Mouse (Mus musculus) heart, postnatal 0 days (tissue): ENCODE measurements around the gene Csnk2b. TPM values are rescaled to one million over a fixed set of nuclear protein-coding genes. Genes with fewer than 3 reads are reported as not detected.

Experiments
- ATAC-seq: fragments of 200-750 bp; cut with Nextera tagmentation; 2 replicates; pipeline ENCODE4 v1.8.0; 2017; ENCODE audit warnings: low read depth, moderate number of reproducible peaks, moderate library complexity; ENCODE audit not compliant: insufficient read depth
- DNase-seq: peaks from one replicate; pipeline ENCODE4 v3.0.0-alpha.2; 2016; ENCODE audit warnings: low spot score
- H3K27ac ChIP-seq: fragments of 300-500 bp; sonication (generic); 2 replicates; pipeline ENCODE4 v1.5.1; 2014; ENCODE audit warnings: low read depth, mild to moderate bottlenecking
- H3K27me3 ChIP-seq: fragments of 300-500 bp; sonication (generic); 2 replicates; pipeline ENCODE4 v1.6.1; 2014; ENCODE audit warnings: low read length, mixed read lengths; ENCODE audit not compliant: control insufficient read depth, insufficient read depth
- H3K36me3 ChIP-seq: fragments of 300-500 bp; sonication (generic); replicated peaks from 2 replicates; pipeline ENCODE4 v1.6.1; 2014; ENCODE audit warnings: low read length, mixed read lengths; ENCODE audit not compliant: control insufficient read depth, insufficient read depth
- H3K4me1 ChIP-seq: fragments of 300-500 bp; sonication (generic); 2 replicates; pipeline ENCODE4 v1.6.1; 2014; ENCODE audit warnings: antibody characterized with exemption; ENCODE audit not compliant: control insufficient read depth, insufficient read depth
- H3K4me2 ChIP-seq: fragments of 300-500 bp; sonication (generic); 2 replicates; pipeline ENCODE4 v1.6.1; 2014; ENCODE audit warnings: low read depth, mild to moderate bottlenecking, low read length, moderate library complexity
- H3K4me3 ChIP-seq: fragments of 300-500 bp; sonication (generic); 2 replicates; pipeline ENCODE4 v1.5.1; 2014; ENCODE audit warnings: low read depth, low read length
- H3K9ac ChIP-seq: fragments of 300-500 bp; sonication (generic); replicated peaks from 2 replicates; pipeline ENCODE4 v1.6.1; 2014; ENCODE audit warnings: low read depth, low read length, mixed read lengths
- H3K9me3 ChIP-seq: fragments of 300-500 bp; sonication (generic); replicated peaks from 2 replicates; pipeline ENCODE4 v1.6.1; 2016; ENCODE audit warnings: low read length; ENCODE audit not compliant: control insufficient read depth
- CTCF ChIP-seq: IDR thresholded peaks from 2 replicates; pipeline ENCODE4 v1.5.1; 2016; ENCODE audit warnings: antibody characterized with exemption, control low read depth, low read depth
- EP300 ChIP-seq: IDR thresholded peaks from 2 replicates; pipeline ENCODE4 v1.6.1; 2016; ENCODE audit warnings: antibody characterized with exemption, low read depth
- WGBS: fragments of 180-500 bp; shearing (Covaris S2); extraction: QIAGEN DNeasy Blood & Tissue Kit; methylation state at CpG from one replicate; pipeline ENCODE4 v1.1.7; 2014; 5-methylcytosine and 5-hydroxymethylcytosine counted together
- polyA plus RNA-seq: library from polyadenylated mRNA; unstranded; fragments of >200 nt; fragmentation: Nextera tagmentation; extraction: Ambion mirVana; gene quantifications from 2 replicates; pipeline ENCODE4 v1.2.1, GENCODE M21; 2015
- total RNA-seq: library from RNA; depleted of rRNA; stranded (reverse); fragments of >200 nt; gene quantifications from 2 replicates; pipeline ENCODE4 v1.2.3, GENCODE M21; 2014; ENCODE audit warnings: low replicate concordance

The Csnk2b gene
- total and polyA plus RNA-seq, 2 experiments from 2014 or later: 232 to 244 TPM

DNA sequence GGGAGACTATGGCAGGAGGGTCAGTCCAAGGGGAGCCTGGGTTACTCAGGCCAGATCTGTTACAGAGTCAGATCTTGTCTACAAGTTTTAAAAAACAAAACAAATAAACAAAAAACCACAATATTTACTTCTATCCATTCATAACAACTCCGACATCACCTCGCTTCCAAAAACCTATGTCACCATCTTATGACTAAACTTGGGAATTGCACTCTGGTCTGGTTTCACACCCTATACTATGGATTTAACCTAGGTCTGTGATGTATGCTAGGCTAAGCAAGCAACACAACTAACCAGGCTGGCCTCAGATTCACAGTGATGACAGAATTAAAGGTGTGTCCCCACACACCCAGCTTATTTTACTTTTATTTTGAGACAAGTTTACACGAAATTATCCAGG is 15.3 kb downstream of the Csnk2b start:
- TF ChIP-seq CTCF: peak; percentile 11; the same call in 1 of the 2 replicates
- TF ChIP-seq EP300: no peak
- 58% methylated on average over 3 of the region's 3 CpGs for WGBS
- Histone ChIP-seq H3K36me3 (peaks cover 29% of the 10 kb centered on the region), H3K27me3 (no peaks in the 10 kb centered on the region), H3K4me2 (no peak overlapping the region), H3K4me3 (no peak overlapping the region), H3K9ac (no peak overlapping the region), H3K27ac (no peak overlapping the region), H3K9me3 (no peaks in the 10 kb centered on the region), H3K4me1 (no peaks in the 10 kb centered on the region)
- DNase-seq: no peak
- ATAC-seq: no peak

DNA sequence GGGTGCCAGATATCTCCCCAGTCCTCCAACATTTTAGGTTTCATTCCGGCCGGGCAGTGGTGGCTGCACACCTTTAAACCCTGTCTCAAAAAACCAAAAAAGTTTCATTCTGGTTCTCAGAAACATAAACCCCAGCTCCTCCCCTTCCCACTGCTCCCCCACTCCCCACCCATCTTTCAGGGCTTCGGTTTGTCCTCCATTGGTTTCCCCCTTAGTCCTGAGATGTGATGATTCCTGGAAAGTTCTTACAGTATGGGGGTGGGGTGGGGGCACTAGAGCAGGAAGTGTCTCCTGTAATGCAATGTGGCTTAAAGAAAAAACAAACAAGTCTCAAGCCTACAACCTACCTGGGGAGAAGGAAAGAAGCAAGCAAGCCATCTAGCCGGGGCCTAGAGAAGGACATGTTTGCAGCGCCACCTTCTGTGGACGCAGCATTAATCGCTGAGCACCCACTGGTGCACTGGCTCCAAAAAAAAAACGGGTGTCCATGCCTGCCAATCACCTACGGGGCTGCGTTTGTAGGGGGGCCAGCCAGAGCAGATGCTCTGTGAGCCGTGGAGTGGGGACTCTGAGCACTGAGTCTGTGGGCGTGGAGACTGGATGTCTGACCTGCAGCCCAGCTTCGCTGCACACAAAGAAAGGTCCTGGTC is 16.0 kb downstream of the Csnk2b start:
- Histone ChIP-seq H3K36me3 (peaks cover 35% of the 10 kb centered on the region), H3K9ac (0 out of 2 replicates have a peak overlapping the region, but pooled peaks have one; percentile 1), H3K9me3 (no peaks in the 10 kb centered on the region), H3K27ac (no peak overlapping the region), H3K4me2 (no peak overlapping the region), H3K27me3 (no peaks in the 10 kb centered on the region), H3K4me3 (no peak overlapping the region), H3K4me1 (no peaks in the 10 kb centered on the region)
- no peak for ATAC-seq
- peak; percentile 26 for DNase-seq
- TF ChIP-seq EP300 (no peak), CTCF (peak; percentile 59)
- whole genome bisulfite sequencing: 30% methylated on average over 13 of the region's 13 CpGs

DNA sequence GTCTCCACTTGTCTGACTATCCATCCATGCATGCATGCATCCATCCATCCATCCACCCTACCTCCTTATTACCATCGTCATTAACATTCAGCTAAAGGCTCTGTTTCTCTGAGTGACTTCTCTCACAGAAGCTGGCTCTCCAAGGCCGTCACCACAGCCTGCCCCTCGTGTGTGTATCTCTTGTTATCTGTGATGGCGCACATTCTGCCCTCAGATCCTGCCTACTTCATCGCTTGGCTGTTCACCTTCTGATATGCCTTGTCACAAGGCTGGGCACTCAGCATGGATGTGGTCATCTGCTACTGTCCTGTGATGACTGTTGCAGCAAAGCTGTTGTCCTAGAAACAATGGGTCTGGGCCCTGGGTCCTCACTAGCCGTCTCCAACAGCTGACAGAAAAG is 17.1 kb downstream of the Csnk2b start:
- Histone ChIP-seq H3K9me3 (no peaks in the 10 kb centered on the region), H3K9ac (no peak overlapping the region), H3K36me3 (peaks cover 46% of the 10 kb centered on the region), H3K27ac (no peak overlapping the region), H3K27me3 (no peaks in the 10 kb centered on the region), H3K4me1 (no peaks in the 10 kb centered on the region), H3K4me2 (no peak overlapping the region), H3K4me3 (no peak overlapping the region)
- 58% methylated on average over 6 of the region's 6 CpGs for WGBS
- TF ChIP-seq CTCF (no peak), EP300 (no peak)
- no peak for ATAC-seq
- DNase-seq: no peak

DNA sequence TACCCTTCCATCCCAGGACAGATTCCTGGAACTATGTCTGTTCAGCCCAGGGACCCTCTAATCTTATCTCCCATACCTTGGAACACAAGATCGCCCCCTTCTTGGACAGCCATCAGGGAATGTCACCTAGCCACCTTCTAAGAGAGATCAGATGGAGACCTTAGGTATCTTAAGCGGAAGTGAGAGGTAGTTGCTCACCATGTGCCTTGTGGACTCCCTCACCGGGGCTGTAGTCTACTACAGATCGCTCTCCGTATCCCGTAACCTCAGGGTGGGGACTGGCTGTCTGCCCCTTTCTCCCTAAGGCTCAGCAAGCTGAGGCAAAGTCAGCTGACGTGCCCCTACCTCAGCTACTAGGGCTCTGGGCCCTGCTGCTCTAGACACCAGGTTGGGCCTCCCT is 17.8 kb downstream of the Csnk2b start:
- Histone ChIP-seq H3K27ac (no peak overlapping the region), H3K36me3 (peaks cover 53% of the 10 kb centered on the region), H3K9ac (no peak overlapping the region), H3K9me3 (no peaks in the 10 kb centered on the region), H3K4me3 (no peak overlapping the region), H3K4me2 (no peak overlapping the region), H3K4me1 (no peaks in the 10 kb centered on the region), H3K27me3 (no peaks in the 10 kb centered on the region)
- DNase-seq (no peak), ATAC-seq (no peak)
- WGBS: 83% methylated on average over 7 of the region's 7 CpGs
- no peak for TF ChIP-seq EP300
- no peak for TF ChIP-seq CTCF

GRCm38 (mm10) chr17:35103221-35103690 is 18.6 kb downstream of the Csnk2b start:
- TF ChIP-seq EP300 (no peak), CTCF (no peak)
- no peaks in the 10 kb centered on the region for H3K27me3 ChIP-seq
- no peaks in the 10 kb centered on the region for H3K9me3 ChIP-seq
- H3K4me2 ChIP-seq: no peak overlapping the region
- DNase-seq (no peak), ATAC-seq (no peak; the same call in 1 of the 2 replicates)
- H3K36me3 ChIP-seq: peaks cover 61% of the 10 kb centered on the region
- no peak overlapping the region for H3K27ac ChIP-seq
- H3K4me1 ChIP-seq: no peaks in the 10 kb centered on the region
- 42% methylated on average over 6 of the region's 6 CpGs for WGBS
- no peak overlapping the region for H3K9ac ChIP-seq
- H3K4me3 ChIP-seq: no peak overlapping the region

DNA sequence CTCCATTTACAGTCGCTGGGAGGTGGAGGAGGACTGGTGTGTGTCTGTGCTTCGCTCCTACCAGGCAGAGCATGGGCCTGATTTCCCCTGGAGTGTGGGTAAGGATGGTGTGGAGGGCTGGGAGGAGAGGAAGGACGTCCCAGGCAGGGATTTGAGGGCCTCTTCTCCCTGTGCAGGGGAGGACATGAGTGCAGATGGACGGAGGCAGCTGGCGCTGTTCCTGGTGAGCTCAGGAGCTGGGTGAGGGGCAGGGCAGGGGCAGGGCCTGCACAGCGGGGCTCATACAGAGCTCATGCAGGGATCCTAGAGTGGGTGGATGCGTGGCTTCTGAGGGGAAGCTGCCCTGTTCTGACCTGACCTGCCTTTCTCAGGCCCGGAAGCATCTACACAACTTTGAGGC is 19.6 kb downstream of the Csnk2b start:
- Histone ChIP-seq H3K36me3 (peaks cover 71% of the 10 kb centered on the region), H3K27ac (no peak overlapping the region), H3K27me3 (no peaks in the 10 kb centered on the region), H3K9ac (no peak overlapping the region), H3K4me1 (no peaks in the 10 kb centered on the region), H3K9me3 (no peaks in the 10 kb centered on the region), H3K4me2 (no peak overlapping the region), H3K4me3 (no peak overlapping the region)
- ATAC-seq (no peak), DNase-seq (no peak)
- TF ChIP-seq CTCF: no peak
- no peak for TF ChIP-seq EP300
- 63% methylated on average over 8 of the region's 8 CpGs for WGBS
